Mouse (Mus musculus): Measurements from ENCODE around the gene Hdac4. TPM values are rescaled to one million over a fixed set of nuclear protein-coding genes. Genes with fewer than 3 reads are reported as not detected.

The Hdac4 gene
- polyA plus RNA-seq, 1 experiment: 20.4 TPM

DNA sequence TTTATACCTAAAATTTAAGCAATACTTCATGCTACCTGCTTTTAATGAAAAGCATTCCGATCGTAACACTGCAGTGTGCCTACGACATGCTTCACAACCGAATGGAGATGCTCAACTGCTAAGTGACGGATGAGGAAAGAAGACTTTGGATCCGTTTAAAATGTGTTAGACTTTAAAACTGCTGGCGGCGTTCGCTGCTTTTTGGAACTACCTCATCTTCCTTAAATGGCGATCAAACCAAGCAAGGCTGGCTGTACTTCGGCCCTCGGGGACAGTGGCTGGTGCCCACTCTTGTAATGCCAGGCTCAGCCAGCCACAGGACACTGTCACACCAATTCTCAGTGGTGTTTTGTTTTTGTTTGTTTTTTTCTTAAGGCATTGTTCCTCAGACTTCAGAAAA lies 263.3 kb downstream of the Hdac4 start:
- TF ChIP-seq GATA1 (IDR thresholded peaks at IDR 0.05; ENCODE audit: low read length): no peak

DNA sequence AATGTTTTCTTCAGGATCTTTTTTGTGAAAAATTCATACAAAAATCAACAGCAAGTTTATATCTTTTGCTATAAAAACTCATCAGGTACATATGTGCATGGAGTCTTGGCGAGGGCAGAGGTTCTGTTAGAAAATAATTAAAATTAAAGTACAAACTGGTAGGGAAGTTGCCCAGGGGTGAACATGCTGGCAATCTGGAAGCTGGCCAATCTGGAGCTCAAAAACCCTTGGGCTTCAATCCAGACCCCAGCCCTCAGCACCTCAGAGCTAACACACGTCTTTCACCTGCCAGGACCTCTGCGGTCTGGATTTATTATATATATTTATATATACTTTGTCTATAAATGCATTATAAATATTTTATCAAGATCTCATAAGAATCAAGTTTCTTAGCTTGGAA lies 263.7 kb downstream of the Hdac4 start:
- no peak for TF ChIP-seq GATA1 (IDR thresholded peaks at IDR 0.05; ENCODE audit: low read length)

DNA sequence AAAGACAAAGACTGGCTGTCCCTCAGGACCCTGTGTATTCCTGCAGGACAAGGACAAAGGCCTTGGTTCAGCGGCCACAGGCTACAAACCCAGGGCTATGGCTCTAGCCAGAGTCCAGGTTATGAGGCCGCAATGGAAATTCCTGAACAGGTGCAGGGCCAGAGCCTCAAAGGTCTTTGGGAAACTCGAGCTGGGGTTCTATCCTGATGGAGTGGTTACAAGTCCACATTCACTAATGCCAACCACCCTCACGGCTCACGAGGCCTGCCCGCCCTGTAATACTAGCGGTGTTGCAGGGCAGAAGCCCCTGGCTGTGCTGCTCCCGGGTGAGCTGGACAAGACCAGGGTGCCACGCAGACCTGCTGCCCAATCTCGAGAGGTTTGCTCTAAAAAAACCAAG lies 264.3 kb downstream of the Hdac4 start:
- TF ChIP-seq GATA1 (IDR thresholded peaks at IDR 0.05; ENCODE audit: low read length): no peak

DNA sequence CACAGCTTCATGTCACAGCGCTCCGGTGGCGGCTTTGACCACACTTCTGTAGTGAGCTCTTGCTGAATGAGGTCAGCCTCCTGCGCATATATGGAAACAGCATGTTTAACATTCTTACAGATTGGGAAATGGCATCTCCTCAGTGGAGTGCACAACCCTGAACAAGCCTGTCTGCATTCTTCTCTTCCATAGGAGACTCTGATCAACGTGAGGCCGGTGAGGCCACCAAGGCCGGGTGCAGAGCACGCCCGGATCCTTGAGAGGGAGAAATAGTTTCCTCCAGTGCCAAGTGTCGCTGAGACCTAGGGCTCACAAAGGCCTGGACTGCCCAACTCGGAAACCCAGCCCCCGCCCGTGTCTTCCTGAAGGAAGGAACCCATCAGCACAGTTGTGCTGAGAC lies 266.4 kb downstream of the Hdac4 start:
- TF ChIP-seq GATA1 (IDR thresholded peaks at IDR 0.05; ENCODE audit: low read length): no peak

DNA sequence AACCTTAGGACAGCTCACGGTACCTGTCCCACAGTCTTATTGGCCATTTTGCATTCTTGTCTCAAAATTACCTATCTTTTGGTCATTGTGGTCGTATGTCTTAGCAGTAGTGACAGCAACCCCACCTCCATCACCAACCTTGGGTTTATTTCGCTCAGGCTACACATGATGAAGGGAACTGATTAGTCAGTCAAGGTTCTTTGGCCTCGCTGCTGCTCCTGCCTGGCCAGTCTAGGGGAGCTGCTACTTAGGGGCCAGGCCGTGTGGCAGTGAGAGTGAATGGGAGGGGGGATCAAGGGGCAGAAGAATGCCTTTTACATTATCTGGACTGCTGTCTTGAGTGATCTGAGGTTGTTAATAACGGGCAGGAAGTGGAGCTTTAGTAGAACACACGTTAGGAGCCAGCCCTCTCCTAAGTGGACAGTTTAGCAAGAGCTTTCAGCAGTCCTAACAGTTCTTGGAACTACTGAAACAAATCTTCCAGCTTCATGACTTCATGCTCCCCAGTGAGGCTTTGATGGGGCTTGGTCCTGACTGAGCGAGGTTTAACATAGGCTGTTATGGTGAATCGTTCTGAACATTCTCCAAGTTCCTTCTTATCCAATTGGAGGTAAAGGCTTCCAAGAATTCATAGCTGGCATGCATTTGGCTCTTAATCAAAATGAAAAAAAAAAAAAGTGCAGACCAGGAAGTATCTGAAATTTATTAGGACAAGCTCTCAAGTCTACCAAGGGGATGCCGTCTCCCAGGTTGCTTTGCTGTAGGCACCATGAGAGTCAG lies 267.8 kb downstream of the Hdac4 start:
- no peak for TF ChIP-seq GATA1 (IDR thresholded peaks at IDR 0.05; ENCODE audit: low read length)

DNA sequence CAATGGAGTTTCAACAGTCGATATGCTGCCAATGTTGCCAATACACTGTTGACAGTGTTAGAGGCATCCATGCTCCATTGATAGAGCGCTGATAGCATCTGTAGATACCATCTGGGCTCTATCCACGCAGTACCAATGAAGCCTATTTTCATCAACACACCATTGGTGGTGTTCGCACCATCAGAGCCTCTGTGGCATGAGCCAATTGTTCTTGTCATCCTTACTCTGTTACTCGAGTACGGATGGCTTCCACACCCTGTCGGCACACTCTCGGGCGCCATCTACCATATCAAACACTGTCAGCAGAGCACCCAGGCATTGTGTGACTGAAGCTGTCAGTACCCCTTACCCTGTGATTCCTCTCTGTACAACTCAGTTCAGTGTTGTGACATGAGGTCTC lies 271.9 kb downstream of the Hdac4 start:
- no peak for TF ChIP-seq GATA1 (IDR thresholded peaks at IDR 0.05; ENCODE audit: low read length)

DNA sequence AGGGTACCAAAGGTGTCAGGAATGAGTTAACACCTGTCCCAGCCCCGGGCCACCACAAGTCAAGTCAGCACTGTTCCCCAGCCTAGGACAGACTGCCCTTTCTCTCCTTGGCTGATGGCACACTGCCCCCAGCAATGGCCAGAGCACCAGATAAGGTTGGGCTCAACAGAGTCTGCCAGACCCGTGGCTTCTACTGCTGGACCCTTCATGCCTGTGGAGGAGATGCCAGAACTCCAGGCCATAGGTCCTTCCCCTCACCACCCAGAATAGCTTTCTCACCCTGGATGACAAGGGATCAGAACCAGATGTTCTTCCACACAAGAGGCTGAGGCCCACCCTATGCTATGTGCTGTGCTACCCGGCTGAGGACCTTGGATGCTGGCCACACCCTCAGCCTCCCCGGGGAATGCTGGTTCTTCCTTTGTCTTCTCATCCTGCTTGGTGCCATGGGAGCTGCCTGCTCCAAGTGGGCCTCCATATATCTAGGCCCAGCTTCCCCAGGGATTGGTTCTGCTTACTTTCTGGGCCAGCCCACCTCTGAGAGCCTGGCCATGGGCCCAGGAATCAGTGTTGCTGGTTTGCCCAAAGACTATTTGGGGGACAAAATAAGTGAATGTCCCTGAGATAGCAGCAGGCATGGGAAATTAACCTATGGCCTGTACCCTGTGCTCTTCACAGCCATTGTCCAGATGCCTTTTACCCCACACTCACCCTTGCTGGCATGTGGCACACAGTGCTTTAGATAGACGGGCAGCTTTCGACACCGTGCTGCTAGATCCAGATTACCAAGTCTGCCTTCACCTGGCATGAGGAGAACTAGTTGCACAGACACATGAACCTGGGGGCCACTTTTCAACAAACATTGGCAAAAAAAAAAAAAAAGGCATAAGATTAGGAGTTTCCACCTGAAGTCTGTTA lies 273.0 kb downstream of the Hdac4 start:
- no peak for TF ChIP-seq GATA1 (IDR thresholded peaks at IDR 0.05; ENCODE audit: low read length)

DNA sequence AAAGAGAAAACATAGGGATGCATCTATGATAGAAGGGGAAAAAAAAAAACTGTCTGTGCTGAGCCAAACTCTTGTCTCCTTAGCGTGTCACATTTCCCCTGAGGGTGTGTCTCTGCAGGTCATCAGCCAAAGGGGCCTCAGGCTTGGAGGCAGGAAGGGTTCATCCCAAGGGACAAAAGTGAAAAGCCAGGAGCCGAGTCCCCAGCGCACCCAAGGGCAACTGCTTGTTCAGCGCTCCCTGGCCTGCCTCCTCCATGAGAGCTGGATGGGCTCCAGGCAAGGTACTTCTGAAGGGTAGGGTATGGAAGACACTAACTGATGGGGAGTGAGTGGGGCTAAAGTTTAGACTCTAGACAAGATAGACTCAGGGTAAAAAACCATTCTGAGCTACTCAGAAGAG lies 273.8 kb downstream of the Hdac4 start:
- TF ChIP-seq GATA1 (IDR thresholded peaks at IDR 0.05; ENCODE audit: low read length): no peak

DNA sequence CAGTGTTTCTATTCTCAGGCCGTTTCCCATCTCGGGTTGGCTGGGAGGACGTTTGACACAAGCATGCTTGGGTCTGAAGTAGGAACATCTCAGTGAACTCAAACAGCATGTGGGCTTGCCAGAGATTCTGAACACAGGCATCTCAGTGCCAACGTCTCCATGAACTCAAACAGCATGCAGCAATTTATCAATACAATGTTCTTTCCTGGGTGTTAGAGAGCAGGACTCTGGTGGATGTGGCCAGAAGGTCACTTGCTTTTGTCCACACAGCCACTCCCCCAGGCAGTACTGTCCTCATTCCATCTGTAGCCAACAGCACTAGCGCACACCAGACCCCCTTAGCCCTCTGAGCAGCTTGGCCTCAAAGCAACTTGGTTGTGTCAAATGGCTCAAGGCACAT lies 274.2 kb downstream of the Hdac4 start:
- no peak for TF ChIP-seq GATA1 (IDR thresholded peaks at IDR 0.05; ENCODE audit: low read length)

DNA sequence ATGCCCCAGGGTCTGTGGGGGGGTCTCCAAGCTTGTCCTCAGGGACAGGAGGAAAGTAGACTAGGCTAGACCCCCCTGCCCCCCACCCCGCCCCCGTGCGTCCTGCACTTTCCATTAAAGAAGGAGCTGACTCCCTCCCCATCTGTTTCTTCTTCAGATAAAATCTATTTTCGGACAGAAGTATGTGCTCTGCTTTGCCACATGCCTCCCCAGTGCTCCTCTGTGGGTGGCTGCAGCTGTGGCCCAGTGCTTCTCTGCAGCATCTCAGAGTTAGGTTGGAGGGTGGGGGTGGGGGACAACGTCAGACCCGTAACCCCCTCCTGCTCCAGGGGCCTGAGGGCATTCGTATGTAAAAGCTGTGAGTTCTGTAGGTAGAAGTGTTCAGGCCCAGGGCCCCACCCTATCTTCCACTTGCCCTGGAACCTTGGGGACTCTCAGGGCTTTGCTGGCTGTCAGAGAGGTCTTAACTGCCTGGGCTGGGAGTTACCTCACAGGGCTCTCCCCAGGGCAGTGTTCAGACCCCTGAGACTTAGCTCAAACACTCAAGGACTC lies 275.4 kb downstream of the Hdac4 start:
- TF ChIP-seq GATA1 (IDR thresholded peaks at IDR 0.05; ENCODE audit: low read length): no peak

DNA sequence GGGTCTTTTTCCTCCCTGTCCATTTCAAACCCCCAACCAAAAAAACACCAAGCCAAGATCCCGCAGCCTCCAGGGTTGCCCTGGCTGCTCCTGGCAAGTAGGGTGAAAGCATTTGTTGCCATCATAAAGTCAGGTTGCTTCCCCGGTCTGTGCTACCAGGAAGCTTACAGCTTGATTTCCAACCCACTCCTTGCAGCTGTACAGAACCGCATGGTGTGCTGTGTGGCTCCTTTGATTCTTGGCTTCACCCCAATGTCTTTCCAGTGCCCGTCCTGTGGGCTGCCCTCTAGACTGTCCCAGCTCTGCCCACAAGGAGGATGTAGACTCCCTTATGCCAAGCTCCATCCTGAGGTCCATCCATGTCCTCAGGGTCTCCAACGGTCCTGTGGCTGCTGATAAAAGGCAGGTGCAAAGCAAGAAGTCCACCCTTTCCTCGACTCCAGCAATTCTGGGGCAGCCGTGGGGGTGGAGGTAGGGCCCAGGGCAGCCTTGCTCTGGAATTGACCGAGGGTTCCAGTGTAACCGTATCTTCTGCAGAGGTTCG lies 277.2 kb downstream of the Hdac4 start:
- TF ChIP-seq GATA1 (IDR thresholded peaks at IDR 0.05; ENCODE audit: low read length): no peak

DNA sequence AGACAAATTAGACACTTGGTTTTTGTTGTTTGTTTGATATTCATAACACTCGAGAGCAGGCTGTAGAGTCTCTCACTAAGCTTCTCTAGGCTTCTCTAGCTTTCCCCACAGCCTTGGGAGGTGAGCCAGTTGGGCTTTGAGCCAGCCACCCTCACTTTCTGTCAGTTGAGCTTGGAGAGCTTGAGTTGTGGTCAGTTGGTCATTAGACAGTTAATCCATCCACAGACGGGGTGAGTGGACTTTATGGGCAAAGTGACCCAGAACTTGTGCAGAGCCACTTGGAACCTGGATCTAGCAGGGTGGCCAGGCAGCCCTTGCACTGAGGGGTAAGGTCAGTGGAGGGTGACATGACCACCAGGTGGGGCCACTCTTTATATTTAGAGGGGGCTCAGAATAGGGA lies 277.9 kb downstream of the Hdac4 start:
- no peak for TF ChIP-seq GATA1 (IDR thresholded peaks at IDR 0.05; ENCODE audit: low read length)

DNA sequence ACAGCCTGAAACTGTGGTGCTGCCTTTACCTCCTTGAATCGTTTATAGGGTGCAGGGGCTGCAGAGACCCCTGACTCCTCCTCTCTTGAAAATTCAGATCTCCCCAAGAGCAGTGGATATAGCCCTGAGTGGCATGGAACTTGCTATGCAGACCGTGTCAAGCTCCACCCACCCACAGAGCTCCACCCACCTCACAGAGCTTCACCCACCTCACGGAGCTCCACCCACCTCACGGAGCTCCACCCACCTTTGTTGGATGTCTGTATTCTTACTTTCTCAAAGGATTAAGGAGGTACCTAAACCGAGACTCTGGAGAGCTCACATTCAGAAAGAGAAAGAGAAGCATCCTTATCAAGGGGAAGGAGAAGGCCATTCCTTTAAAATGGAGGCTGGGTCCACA lies 279.5 kb downstream of the Hdac4 start:
- TF ChIP-seq GATA1 (IDR thresholded peaks at IDR 0.05; ENCODE audit: low read length): no peak

DNA sequence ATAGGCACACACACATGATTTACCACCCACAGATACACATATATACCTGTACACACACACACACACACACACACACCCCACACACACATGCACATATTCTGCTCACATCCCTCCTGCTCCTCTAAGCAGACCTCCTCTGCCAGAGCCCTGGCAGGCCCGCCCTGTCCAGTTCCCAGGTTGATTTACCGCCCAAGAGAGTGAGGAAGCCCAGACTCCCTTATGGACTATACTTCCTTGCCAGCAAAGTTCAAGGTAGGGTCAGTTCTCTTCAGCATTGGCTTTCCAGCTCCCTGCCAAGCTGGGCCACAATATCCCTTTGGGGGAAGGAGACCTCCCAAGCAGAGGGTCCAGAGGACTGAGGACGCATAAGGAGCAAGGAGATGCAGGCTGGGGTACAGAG lies 280.9 kb downstream of the Hdac4 start:
- no peak for TF ChIP-seq GATA1 (IDR thresholded peaks at IDR 0.05; ENCODE audit: low read length)

DNA sequence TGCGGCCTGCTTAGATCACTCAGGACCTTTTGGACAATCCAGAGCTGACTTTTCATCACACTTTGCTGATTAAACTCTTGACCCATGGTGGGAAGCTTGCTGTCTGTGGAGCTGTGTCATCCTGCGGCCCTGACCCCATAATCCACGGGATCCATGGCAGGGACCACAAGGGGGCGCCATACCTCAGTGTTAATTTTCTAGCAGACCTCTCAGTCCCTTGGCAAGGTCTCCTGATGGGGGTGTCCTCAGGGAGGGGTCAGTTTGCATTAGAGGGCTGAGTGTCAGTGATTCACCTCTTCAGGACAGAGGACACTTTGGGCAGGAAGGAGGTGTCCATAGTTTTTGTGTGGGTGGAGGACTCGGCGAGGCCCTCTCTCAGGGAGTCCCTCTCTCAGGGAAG lies 281.6 kb downstream of the Hdac4 start:
- TF ChIP-seq GATA1 (IDR thresholded peaks at IDR 0.05; ENCODE audit: low read length): no peak
